Mouse (Mus musculus): Measurements from ENCODE around the gene Ncbp1.

Ncbp1 gene

GRCm38 (mm10) chr4:46129311-46130004 is 9.0 kb upstream of the Ncbp1 start:
- DNase-seq (ENCODE audit: low spot score in 2 of 2), result peak in 1 of 2 experiments; percentile 25

GRCm38 (mm10) chr4:46130221-46130620 is 8.2 kb upstream of the Ncbp1 start:
- peak in 1 of 2 experiments; percentile 52 for DNase-seq (ENCODE audit: low spot score in 2 of 2)

GRCm38 (mm10) chr4:46131791-46132190 is 6.6 kb upstream of the Ncbp1 start:
- no peak for DNase-seq (ENCODE audit: low spot score in 2 of 2)

GRCm38 (mm10) chr4:46137629-46138286 is 655 bp upstream of the Ncbp1 start:
- no peak for DNase-seq (ENCODE audit: low spot score in 2 of 2)

GRCm38 (mm10) chr4:46144323-46144722 is 5.9 kb downstream of the Ncbp1 start:
- DNase-seq (ENCODE audit: low spot score in 2 of 2), result no peak

GRCm38 (mm10) chr4:46146881-46147280 is 8.5 kb downstream of the Ncbp1 start:
- DNase-seq (ENCODE audit: low spot score in 2 of 2), result no peak

- DNase-seq (ENCODE audit: low spot score in 2 of 2), result no peak
Observed at GRCm38 (mm10) chr4:46151903-46152544, 13.6 kb downstream of the Ncbp1 start.

GRCm38 (mm10) chr4:46164027-46164426 is 25.6 kb downstream of the Ncbp1 start:
- no peak for DNase-seq (ENCODE audit: low spot score in 2 of 2)

- DNase-seq (ENCODE audit: low spot score in 2 of 2), result no peak
Observed at GRCm38 (mm10) chr4:46165831-46166230, 27.4 kb downstream of the Ncbp1 start.

- DNase-seq (ENCODE audit: low spot score in 2 of 2), result no peak
Observed at GRCm38 (mm10) chr4:46171761-46172160, 33.3 kb downstream of the Ncbp1 start.

- DNase-seq (ENCODE audit: low spot score in 2 of 2), result no peak
Observed at GRCm38 (mm10) chr4:46176313-46176712, 37.9 kb downstream of the Ncbp1 start.

- peak in 1 of 2 experiments; percentile 21 for DNase-seq (ENCODE audit: low spot score in 2 of 2)
Observed at GRCm38 (mm10) chr4:46177018-46177417, 38.6 kb downstream of the Ncbp1 start.

GRCm38 (mm10) chr4:46177496-46177895 is 39.1 kb downstream of the Ncbp1 start:
- DNase-seq (ENCODE audit: low spot score in 2 of 2), result no peak

- no peak for DNase-seq (ENCODE audit: low spot score in 2 of 2)
Observed at GRCm38 (mm10) chr4:46181168-46181567, 42.8 kb downstream of the Ncbp1 start.

GRCm38 (mm10) chr4:46182181-46182580 is 43.8 kb downstream of the Ncbp1 start:
- no peak for DNase-seq (ENCODE audit: low spot score in 2 of 2)

- no peak for DNase-seq (ENCODE audit: low spot score in 2 of 2)
Observed at GRCm38 (mm10) chr4:46185423-46185822, 47.0 kb downstream of the Ncbp1 start.

GRCm38 (mm10) chr4:46185890-46186289 is 47.5 kb downstream of the Ncbp1 start:
- DNase-seq (ENCODE audit: low spot score in 2 of 2), result no peak

- DNase-seq (ENCODE audit: low spot score in 2 of 2), result no peak
Observed at GRCm38 (mm10) chr4:46186466-46186865, 48.1 kb downstream of the Ncbp1 start.

- peak in 1 of 2 experiments; percentile 35 for DNase-seq (ENCODE audit: low spot score in 2 of 2)
Observed at GRCm38 (mm10) chr4:46192011-46192410, 53.6 kb downstream of the Ncbp1 start.

- DNase-seq (ENCODE audit: low spot score in 2 of 2), result peak; percentile 92 to 96
Observed at GRCm38 (mm10) chr4:46195781-46196487, 57.5 kb downstream of the Ncbp1 start, which contains the start of gene Xpa. Gene Xpa, minus strand, starts transcription at chr4:46196311.

GRCm38 (mm10) chr4:46196513-46196912 is 58.1 kb downstream of the Ncbp1 start:
- DNase-seq (ENCODE audit: low spot score in 2 of 2), result peak in 1 of 2 experiments; percentile 42

GRCm38 (mm10) chr4:46198064-46198463 is 59.7 kb downstream of the Ncbp1 start:
- no peak for DNase-seq (ENCODE audit: low spot score in 2 of 2)

Measured in left cerebral cortex, adult 9 months (tissue).